Mouse (Mus musculus): ENCODE measurements around the gene Vegfa.

Gene Vegfa

DNA sequence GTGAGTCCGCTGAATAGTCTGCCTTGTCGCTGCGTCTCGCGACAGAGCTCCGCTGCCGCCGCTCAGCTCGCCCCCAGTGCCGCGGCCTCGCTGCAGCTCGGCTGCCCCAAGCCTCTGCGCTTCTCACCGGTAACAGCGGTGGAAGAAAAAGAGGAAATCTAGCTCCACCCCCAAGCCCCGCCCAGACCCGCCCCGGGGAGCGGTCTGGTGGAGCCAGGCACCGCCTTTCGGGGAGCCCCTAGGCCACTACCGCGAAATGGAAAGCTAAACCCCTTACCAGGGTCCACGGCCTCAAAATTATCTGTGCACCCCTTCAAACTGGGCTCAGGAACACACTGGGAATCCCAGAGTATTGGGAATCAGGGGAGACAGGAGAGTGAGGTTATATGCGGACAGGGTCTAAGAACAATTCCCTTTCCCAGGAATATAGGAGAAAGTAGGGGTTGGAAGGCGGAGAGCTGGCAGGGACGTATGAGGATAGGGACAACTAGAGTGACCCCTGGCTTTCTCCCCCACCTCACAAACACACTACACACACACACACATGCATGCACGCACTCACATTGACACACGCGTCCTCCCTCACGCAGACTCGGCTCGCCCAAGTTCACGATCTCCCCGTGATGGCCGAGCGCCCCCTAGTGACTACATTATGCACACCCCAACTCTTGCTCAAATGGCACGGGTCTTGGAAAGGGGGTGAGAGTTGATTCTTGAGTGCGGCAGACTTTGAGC lies at the start of gene Vegfa:
Gene Vegfa, minus strand, starts transcription at position 113 of the 735 bp plus-strand sequence.
- peak; percentile 96 for DNase-seq (ENCODE audit: low spot score)

DNA sequence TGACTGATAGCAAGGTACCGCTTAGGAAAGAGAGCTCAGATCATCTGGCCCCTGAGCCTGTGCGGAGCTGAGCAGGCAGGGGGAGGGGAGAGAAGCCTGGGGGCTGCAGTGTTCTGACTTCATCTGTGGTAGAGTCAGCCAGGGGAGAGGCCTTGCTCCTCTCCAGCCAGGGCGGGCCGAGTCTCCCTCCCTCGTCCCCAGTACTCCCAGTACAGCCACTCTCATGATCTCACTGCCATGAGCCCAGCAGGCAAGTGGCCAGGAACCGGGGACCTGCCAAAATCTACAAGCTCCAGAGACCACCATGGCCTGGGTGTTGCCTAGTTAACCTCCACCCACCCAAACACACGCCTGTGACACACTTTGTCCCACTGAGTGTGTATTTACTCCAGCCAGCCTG lies 49.5 kb upstream of the Vegfa start:
- DNase-seq (ENCODE audit: low spot score) = no peak

GRCm38 (mm10) chr17:46081042-46081441 lies 48.9 kb upstream of the Vegfa start:
- DNase-seq (ENCODE audit: low spot score) = no peak

GRCm38 (mm10) chr17:46080388-46080787 lies 48.2 kb upstream of the Vegfa start:
- DNase-seq (ENCODE audit: low spot score) = no peak

DNA sequence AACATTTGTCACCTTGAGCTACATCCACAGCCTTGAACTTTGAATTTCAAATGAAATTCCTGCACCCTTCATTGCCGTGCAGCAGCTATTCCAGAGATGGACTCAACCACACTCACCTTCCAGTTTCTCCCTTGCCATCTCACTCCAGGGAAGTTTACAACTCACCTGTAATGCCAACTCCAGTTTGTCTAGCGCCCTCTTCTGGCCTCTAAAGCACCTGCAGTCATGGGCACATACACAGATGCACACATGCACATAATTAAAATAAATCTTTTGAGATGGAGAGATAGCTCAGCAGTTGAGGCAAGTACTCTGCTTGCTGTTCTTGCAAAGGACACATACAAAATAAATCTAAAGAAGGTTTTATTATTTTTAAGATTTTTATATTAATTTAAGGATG lies 46.9 kb upstream of the Vegfa start:
- no peak for DNase-seq (ENCODE audit: low spot score)

- DNase-seq (ENCODE audit: low spot score) = no peak
Observed at GRCm38 (mm10) chr17:46077921-46078534, 45.9 kb upstream of the Vegfa start.

GRCm38 (mm10) chr17:46076260-46076551 lies 44.0 kb upstream of the Vegfa start:
- no peak for DNase-seq (ENCODE audit: low spot score)

DNA sequence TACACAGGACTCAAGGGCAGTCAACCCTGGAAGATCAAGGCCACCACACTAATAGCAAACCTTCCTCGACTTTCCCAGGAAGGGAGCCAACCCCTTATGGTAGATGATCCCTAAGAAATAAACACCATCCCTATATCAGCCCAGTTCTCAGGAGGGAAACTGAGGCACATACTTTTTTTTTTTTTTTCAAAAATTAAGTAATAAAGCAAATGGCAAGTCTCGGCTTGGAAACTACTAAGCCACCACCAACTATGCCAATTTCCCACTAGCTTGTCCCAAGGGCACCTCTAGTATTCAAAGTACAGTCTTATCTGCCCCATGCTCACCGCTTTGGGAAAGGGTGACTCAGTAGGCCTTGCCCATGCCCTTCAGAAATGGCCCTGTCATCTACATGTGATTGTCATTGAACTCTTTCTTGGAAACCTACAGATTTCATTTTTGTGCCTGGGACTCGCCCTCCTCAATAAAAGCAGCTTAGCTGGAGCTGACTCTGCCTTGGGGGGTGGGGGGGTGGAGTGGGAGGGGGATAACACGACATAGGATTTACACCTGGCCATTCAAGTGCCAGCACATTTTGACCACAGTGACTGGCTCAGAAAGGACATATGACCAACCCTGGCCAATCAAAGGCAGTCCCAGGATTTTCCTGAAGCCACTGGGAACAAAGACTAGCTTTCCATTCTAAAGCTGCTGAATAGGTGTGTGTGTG lies 43.5 kb upstream of the Vegfa start:
- DNase-seq (ENCODE audit: low spot score) = no peak

DNA sequence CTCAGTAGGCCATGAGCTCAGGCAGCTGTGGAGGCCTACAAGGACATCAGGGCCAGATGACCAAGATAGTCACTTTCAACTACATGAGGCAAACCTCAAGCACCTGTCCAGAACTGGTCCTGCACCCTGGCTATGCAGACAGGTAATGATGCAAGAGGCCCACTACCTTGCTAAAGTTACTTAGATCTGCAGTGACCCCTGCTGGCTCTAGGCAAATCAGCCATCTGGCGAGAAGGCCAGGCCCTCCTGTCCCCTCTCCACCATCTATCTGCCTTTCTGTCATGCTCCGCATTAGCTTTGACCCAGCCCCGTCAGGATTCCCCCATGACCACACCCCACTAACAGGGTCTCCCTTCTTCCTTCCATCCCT lies 42.9 kb upstream of the Vegfa start:
- DNase-seq (ENCODE audit: low spot score) = peak; percentile 46

DNA sequence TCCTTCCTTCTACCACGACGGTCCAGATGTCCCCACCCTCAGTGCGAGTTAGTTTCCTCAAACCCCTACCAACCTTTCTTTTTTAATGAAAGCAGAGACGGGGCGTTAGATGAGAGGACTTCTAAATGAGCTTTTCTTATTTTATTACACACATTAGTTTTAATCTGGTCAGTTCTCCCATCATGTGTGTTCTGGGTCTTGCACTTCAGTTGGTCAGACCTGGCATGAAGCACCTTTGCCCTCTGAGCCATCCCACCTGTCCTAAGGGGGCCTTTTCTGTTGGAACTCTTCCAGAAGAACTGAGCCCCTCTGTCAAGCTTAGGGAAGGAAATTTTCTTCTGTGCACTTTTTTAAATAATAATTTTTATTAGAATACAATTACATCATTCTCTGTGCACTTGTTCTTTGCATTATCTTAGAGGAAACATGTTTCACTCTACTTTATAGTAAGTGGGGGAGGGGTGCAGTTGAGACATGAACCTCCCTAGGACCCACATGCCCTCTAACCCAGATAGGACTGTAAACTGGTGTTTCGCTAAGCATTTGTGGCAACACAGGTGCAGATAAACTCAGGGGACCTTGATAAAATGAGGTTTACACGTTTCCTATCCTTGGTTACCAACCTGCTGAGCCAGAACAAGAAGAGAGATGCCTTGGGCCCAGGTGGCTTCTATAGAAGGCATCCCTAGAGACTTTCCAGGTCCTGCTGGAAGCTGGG lies 42.4 kb upstream of the Vegfa start:
- no peak for DNase-seq (ENCODE audit: low spot score)

GRCm38 (mm10) chr17:46073730-46074301 lies 41.6 kb upstream of the Vegfa start:
- peak; percentile 64 for DNase-seq (ENCODE audit: low spot score)

DNA sequence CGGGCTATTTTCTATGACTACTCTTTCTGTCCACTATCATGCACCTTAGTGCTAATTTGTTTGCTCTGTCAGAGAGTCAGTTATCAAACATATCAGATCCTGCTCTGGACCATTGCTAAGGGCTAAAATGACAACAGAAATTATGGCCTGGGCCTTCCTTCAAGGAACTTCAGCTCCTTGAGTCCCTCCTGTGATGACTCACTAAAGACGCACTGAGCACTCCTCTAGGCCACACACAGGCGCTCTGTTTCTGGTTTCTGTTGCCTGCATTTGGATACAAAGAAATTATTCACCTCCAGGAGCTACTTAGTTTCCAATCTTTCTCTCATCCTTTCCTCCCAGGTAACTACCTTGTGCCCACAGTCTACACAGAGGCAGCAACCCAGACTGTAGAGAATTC lies 39.4 kb upstream of the Vegfa start:
- DNase-seq (ENCODE audit: low spot score) = no peak

GRCm38 (mm10) chr17:46070046-46070445 lies 37.9 kb upstream of the Vegfa start:
- no peak for DNase-seq (ENCODE audit: low spot score)

DNA sequence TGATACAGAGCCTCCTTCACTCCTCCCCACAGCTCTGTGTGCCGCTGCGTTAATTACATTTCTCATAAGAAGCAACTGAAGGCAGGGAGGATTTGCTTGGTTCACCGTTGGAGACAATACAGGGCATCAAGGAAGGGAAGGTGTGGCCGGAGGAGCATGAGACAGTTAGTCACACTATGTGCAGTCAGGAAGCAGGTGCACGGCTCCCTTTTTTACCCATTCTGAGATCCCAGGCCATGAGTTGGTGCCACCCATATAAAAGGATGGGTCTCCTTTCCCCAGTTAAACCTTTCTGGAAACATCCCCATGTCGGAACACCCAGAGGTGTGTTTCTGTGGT lies 31.8 kb upstream of the Vegfa start:
- DNase-seq (ENCODE audit: low spot score) = no peak

- DNase-seq (ENCODE audit: low spot score) = peak; percentile 17
Observed at GRCm38 (mm10) chr17:46063283-46063973, 31.3 kb upstream of the Vegfa start.

DNA sequence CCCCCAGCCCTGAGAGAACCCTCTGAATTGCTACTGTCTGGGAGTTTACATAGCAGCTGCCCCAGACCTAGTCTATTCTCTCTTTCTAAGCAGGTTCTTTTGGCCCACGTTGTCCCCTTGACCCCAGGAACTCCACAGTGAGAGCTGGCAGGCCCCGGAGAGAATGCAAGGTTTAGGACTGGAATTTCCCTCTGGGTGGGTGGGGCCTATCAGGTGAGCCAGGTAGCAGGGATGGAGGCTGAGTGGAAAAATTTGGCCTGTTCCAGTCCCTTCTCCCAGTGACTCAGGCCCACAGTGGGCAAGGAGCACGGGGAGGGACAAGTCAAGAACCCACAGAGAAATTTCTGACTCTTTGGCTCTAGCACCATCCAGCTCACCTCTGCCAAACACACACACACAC lies 28.1 kb upstream of the Vegfa start:
- no peak for DNase-seq (ENCODE audit: low spot score)

- DNase-seq (ENCODE audit: low spot score) = no peak
Observed at GRCm38 (mm10) chr17:46059226-46059825, 27.2 kb upstream of the Vegfa start.

DNA sequence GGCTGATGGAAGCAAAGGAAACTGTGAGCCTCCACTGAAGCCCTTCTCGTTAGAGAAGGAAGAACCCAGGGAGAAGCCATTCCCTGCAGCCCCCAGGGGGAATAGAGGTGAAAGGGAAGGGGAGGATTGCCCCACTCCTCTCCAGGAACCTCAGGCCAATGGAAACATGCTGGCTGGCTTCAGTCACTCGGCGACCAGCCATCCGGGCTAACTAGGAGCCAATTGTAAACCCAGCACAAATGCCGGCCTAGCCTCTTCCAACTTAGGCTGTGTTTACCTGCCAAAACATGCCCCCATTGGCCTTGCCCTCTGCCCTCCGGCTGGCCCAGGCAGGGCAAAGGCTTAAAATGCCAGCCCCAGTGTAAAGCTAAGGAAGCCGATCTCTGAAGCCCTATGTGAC lies 24.1 kb upstream of the Vegfa start:
- DNase-seq (ENCODE audit: low spot score) = no peak

GRCm38 (mm10) chr17:46055736-46056135 lies 23.6 kb upstream of the Vegfa start:
- DNase-seq (ENCODE audit: low spot score) = no peak

GRCm38 (mm10) chr17:46053291-46053842 lies 21.2 kb upstream of the Vegfa start:
- no peak for DNase-seq (ENCODE audit: low spot score)

DNA sequence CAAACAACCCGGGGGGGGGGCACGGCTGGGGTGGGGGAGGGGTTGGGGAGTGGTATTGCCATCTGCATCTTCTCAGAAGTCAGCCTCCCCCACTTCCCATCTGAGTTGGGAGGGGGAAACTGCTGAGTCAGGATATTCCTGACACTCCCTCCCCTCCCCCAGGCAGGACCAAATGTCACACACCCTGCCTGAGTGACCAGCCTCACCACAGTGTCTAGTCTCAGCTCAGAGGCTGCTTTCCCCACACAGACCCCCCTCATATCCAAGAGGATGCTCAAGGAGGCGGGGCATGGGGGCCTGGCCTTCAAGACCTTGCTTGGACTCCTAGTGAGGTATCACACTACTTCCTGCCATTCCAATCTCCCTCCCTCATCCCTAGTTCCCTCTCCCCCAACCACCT lies 20.0 kb upstream of the Vegfa start:
- DNase-seq (ENCODE audit: low spot score) = no peak

Measured in yolk sac, embryonic 10.5 days (tissue).